Mouse (Mus musculus): ENCODE results near the gene Fnbp1.
A peak's percentile ranks its signal among the peaks of the same experiment; 100 is the strongest.
"Not testable (repeated sequence)": the region's sequence is repeated elsewhere in the genome, so short reads cannot be mapped to it uniquely, and the experiment has no call there.

Gene Fnbp1

GRCm38 (mm10) chr2:31141867-31142454, at the start of gene Fnbp1:
Gene Fnbp1, minus strand, starts transcription at chr2:31142008.
- peak; percentile 83 for DNase-seq (ENCODE audit: low spot score)

GRCm38 (mm10) chr2:31189654-31190053, 47.8 kb upstream of the Fnbp1 start:
- DNase-seq (ENCODE audit: low spot score) = no peak

- no peak for DNase-seq (ENCODE audit: low spot score)
These were observed 46.9 kb upstream of the Fnbp1 start for GRCm38 (mm10) chr2:31188691-31189090.

- DNase-seq (ENCODE audit: low spot score) = no peak
These were observed 42.0 kb upstream of the Fnbp1 start for GRCm38 (mm10) chr2:31183830-31184229.

GRCm38 (mm10) chr2:31182786-31183330, 41.0 kb upstream of the Fnbp1 start:
- no peak for DNase-seq (ENCODE audit: low spot score)

GRCm38 (mm10) chr2:31180081-31180551, 38.3 kb upstream of the Fnbp1 start:
- no peak for DNase-seq (ENCODE audit: low spot score)

DNA sequence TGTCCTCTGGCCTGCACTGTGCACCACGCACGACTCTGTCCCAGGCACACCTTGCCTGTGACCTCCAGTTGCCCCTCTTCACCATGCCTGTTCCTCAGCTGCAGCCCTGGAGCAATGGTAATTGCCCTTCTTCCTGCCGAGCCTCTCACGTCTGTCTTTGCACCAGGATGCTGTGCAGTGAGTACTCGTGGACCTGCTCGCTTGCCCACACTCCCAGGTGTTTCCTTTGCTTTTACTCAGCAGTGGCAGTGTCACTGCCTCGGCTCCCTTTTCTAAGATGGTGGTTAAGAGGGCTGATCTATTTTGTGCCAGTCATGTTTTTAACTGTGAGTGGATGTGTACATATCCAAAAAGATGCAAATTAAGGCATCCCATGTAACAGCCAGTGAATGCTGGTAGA, 37.7 kb upstream of the Fnbp1 start:
- DNase-seq (ENCODE audit: low spot score) = no peak

DNA sequence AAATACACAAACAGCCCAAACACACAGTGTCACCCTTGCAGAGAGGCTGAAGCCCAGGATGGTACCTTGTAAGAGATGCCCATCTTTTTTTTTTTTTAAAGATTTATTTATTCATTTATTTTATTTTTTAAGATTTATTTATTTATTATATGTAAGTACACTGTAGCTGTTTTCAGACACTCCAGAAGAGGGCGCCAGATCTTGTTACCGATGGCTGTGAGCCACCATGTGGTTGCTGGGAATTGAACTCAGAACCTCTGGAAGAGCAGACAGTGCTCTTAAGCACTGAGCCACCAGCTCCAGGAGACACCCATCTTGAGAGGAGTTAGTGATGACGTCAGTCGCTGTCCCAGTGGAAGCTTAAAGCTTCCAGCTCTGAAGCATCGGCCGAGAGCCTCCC, 36.8 kb upstream of the Fnbp1 start:
- not testable (repeated sequence) for DNase-seq (ENCODE audit: low spot score)

DNA sequence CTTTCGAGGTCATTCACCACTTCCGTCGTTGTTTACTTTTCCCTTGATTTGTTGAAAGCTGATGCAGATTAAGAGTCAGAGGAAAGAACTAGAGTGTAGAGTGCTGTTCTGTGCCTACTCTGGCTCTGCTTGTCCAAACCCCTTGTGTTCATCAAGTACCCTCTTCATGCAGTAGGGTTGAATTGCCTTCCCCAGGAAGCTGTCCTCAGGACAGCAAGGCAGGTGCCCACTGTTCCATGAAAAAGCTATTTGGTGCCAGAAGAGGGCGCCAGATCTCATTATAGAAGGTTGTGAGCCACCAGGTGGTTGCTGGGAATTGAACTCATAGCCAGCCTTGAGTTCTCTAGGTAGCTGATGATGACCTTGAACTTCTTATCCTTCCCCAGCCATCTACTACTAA, 31.5 kb upstream of the Fnbp1 start:
- peak; percentile 42 for DNase-seq (ENCODE audit: low spot score)

DNA sequence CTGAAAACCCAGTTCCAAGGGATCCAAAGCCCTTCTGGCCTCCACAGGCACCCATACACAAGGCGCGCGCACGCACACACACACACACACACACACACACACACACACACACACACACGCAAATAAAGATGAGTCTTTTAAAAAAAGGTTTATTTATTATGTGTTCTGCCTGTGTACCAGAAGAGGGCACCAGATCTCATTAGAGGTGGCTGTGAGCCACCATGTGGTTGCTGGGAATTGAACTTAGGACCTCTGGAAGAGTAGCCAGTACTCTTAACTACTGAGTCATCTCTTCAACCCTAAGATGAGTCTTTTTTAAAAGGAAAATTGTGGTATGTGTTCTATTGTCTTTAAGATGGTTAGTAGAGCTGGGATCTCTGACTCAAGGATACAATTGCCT, 30.7 kb upstream of the Fnbp1 start:
- no peak for DNase-seq (ENCODE audit: low spot score)

DNA sequence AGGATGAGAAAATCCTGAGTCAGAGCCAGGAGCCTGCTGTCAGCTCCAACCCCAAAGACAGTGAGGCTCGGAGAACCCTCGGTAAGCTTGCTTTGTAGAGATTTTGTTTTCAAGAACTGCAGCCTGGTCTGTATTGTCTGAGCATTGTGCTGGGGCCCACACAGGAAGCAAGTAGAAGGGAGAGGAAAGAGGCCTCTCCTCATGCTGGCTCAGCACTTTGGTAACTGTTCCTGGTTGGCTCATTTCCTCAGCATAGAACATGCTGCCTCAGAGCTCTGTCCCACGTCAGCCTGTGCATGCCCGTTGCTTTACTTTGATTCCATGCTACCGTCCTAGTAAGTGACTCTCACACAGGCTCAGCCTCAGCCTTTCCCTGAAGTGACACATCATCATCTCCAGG, 30.2 kb upstream of the Fnbp1 start:
- DNase-seq (ENCODE audit: low spot score) = no peak

- DNase-seq (ENCODE audit: low spot score) = no peak
These were observed 28.4 kb upstream of the Fnbp1 start for GRCm38 (mm10) chr2:31170164-31170563.

GRCm38 (mm10) chr2:31169001-31169400, 27.2 kb upstream of the Fnbp1 start:
- no peak for DNase-seq (ENCODE audit: low spot score)

DNA sequence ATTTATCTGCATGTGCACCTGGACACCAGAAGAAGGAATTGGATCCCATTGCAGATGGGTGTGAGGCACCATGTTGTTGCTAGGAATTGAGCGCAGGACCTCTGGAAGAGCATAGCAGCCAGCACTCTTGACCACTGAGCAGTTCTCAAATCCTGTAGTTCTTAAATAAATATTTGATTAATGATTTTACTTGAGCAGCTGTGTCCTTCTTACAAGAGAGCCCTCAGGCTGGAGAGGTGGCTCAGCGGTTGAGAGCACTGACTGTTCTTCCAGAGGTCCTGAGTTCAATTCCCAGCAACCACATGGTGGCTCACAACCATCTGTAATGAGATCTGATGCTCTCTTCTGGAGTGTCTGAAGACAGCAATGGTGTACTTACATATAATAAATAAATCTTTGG, 25.8 kb upstream of the Fnbp1 start:
- DNase-seq (ENCODE audit: low spot score) = not testable (repeated sequence)

GRCm38 (mm10) chr2:31165529-31165928, 23.7 kb upstream of the Fnbp1 start:
- DNase-seq (ENCODE audit: low spot score) = no peak

- DNase-seq (ENCODE audit: low spot score) = peak; percentile 32
These were observed 23.1 kb upstream of the Fnbp1 start for GRCm38 (mm10) chr2:31164841-31165455.

DNA sequence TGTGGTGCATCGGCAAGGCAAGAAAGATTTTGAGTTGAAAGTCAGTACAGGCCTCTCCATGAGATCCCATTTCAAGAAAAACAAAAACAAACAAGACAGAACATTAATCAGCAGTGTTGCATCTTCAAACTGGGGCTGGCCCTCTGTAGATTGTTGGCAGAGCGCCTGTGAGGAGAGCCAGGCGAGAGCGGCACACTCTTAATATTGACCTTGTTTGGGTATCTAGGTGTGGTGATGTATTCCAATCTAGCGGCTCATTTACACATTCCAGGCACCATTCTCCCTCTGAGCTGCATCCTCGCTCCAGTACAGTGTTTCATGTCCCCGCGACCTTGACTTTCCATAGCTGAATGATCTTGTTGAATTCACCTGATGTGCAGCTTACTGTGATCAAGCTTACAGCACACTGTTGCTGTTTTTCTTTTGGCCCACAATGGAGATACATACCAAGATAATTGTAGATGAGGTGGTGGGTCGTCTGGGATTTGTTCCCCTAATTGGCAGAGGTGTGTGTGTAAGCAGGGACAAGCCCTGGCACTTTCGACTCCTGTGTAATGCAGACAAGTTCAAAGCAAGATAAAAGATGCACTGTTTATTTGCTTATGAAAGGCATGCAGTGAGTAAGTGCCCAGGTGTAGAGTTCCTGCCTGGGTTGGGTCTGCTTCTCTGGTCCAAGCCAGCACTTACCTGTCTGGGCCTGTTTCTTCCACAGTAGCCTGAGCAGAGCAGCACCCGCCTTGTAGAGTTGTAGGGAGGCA, 21.7 kb upstream of the Fnbp1 start:
- no peak for DNase-seq (ENCODE audit: low spot score)

DNA sequence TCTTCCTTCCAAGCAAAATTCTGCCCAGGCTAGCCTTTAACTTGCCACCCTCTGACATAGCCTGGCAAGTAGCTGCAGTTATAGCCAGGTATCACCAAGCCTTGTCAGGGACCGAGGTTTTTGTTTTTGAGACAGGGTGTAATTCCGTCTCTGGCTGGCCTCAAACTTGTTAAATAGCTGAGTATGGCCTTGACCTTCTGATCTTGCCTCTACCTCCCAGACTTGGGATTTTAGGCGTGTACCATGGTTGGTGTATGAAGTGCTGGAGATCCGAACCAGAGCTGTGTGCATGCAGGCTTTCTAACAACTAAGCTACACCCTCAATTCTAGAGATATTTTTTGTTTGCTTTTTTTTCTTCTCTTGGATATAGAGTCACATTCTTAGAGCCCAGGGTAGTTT, 19.8 kb upstream of the Fnbp1 start:
- DNase-seq (ENCODE audit: low spot score) = no peak

DNA sequence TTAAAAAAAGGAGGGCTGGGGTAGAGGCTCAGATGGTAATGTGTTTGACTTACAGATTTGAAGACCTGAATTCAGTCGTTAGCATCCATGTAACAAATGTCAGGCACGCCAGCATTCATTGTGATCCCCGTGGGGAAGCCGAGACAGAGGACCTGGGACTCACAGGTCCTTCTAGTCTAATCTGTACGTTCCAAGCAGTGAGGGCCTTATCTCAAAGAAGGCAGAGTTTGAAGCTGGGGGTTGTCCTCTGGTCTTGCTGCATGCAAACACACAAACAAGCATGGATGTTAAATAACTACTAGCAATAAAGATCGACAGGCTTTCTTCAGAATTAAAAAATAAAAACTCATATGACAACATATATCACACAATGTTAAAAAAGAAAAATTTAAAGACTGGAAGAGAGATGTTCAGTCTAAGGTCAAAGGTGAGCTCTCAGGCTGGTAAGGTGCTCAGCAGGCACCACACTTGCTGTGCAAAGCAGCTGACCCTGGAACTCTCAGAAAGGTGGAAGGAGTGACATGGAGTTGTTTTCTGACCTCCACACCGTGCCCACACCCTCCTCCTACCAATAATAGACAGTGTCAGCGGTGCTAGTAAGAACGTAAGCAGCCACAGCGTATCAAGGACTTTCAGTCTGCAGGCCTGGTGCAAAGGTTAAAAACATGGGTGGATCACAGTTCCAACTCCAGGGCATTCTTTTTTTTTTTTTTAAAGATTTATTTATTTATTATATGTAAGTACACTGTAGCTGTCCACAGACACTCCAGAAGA, 18.5 kb upstream of the Fnbp1 start:
- no peak for DNase-seq (ENCODE audit: low spot score)

- DNase-seq (ENCODE audit: low spot score) = no peak
These were observed 15.0 kb upstream of the Fnbp1 start for GRCm38 (mm10) chr2:31156846-31157245.

DNA sequence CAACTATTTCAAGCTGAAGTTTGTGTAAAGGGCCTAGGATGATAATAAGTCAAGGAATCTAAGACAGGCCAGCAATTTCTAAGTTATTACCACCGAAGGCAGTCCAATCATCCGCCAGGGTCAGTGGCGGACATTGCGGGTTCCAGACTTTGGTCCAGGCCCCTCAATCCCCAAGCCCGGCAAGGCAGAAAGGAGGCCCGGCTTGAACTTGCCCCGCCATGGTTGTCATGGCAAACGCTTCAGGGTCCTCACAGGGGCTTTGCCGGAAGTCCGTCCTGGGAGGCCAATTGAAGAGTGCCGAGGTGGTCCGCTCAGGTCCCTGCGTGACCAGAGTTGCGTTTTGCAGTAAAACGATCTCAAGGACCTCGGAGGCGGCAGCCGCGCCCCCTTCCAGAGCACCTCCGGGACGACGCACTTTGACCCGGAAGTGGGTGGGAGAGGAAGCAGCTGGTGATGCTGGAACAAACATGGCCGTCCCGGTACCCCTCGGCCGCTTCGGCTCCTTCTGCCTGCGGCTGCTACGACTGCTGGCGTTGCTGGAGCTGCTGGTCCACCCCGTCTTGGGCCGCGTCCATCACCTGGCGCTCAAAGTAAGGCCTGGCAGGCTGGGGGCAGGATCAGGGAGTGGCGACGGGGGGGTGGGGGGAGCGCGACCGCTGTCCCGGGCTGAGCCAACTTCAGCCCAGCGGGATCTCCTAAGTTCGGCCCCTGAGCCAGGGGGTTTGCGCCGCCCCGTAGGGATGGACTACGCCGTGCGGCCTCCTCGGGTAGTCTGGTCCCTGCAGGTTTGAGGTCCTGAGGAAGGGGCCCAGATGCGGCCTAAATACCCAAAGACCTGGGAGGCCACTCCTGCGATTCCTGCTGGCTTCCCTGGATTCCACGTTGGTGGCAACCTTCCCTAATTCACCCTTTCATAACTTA, 10.3 kb upstream of the Fnbp1 start, which contains the start of gene Gpr107:
Gpr107 (plus strand) TSS at position 425 of the 921 bp plus-strand sequence.
- peak; percentile 95 for DNase-seq (ENCODE audit: low spot score)
